Mouse (Mus musculus) layer of hippocampus, adult 6 months (tissue): ENCODE measurements around the gene Cab39. TPM values are rescaled to one million over a fixed set of nuclear protein-coding genes. Genes with fewer than 3 reads are reported as not detected.

Experiments
- long read RNA-seq, 2 experiments: library from polyadenylated mRNA; unstranded; transcript quantifications; one replicate each; pipeline ENCODE4 v2.0.0; 2019 to 2020
- microRNA-seq: library from miRNA; unstranded; fragments of <30 nt; microRNA quantifications from one replicate; pipeline ENCODE4 v1.2.0, GENCODE M21; 2020
- polyA plus RNA-seq: library from polyadenylated mRNA; unstranded; fragments of <200 nt; fragmentation: Nextera tagmentation; gene quantifications from 2 replicates; pipeline ENCODE4 v1.2.3, GENCODE M21; 2021

Gene Cab39
- polyA plus RNA-seq, result 16.5 and 16.9 TPM in 2 replicates
- long read RNA-seq, experiment 1, transcript Cab39-202 (9 exons, 3,805 nt), result major isoform, 5 of 78 reads
- long read RNA-seq, experiment 1, partial matches to known transcripts, result 49 of 78 reads
- long read RNA-seq, experiment 1, other reads (novel, unspliced or antisense), result 24 of 78 reads
- long read RNA-seq, experiment 2, transcript Cab39-202 (9 exons, 3,805 nt), result major isoform, 16 of 58 reads
- long read RNA-seq, experiment 2, partial matches to known transcripts, result 31 of 58 reads
- long read RNA-seq, experiment 2, other reads (novel, unspliced or antisense), result 8 of 58 reads

GRCm38 (mm10) chr1:85793208-85794105 lies at the start of gene Cab39:
Cab39 (plus strand) TSS chr1:85793441.

GRCm38 (mm10) chr1:85778436-85778835 lies 14.8 kb upstream of the Cab39 start, which contains the start of gene A630001G21Rik:
A630001G21Rik (minus strand) TSS chr1:85778643.

GRCm38 (mm10) chr1:85894231-85894747 lies 101.0 kb downstream of the Cab39 start, which contains the start of gene Itm2c:
Itm2c (plus strand) TSS chr1:85894281.

Small RNA genes lying within 50 kb of the gene (microRNA-seq; reads per million reads assigned to microRNA genes)
- gene Gm25472 (not detected), gene Mir8096 (not detected)

Other genes with a start within 250 kb of the Cab39 start
- not detected in 2 replicates for gene G530012D18Rik, start 217.8 kb upstream of the Cab39 start, polyA plus RNA-seq
- gene Sp110, start 194.6 kb upstream of the Cab39 start, polyA plus RNA-seq, result 0.59 and 0.75 TPM in 2 replicates
- 0.63 and 0.72 TPM in 2 replicates for gene Sp140, start 193.1 kb upstream of the Cab39 start, polyA plus RNA-seq
- gene Sp100, start 143.5 kb upstream of the Cab39 start, polyA plus RNA-seq, result 1.9 and 2.5 TPM in 2 replicates
- 0.20 and 0.44 TPM in 2 replicates for gene A630001G21Rik, start 14.8 kb upstream of the Cab39 start, polyA plus RNA-seq
- gene Itm2c, start 100.8 kb downstream of the Cab39 start, polyA plus RNA-seq, result 590 and 674 TPM in 2 replicates
- gene 4933407L21Rik, start 135.0 kb downstream of the Cab39 start, polyA plus RNA-seq, result 4.4 and 5.0 TPM in 2 replicates
- gene Gpr55, start 167.6 kb downstream of the Cab39 start, polyA plus RNA-seq, result 0.05 and 0.10 TPM in 2 replicates
- gene Spata3, start 223.4 kb downstream of the Cab39 start, polyA plus RNA-seq, result 1.9 and 2.6 TPM in 2 replicates